Mouse (Mus musculus) kidney, postnatal 4 days (tissue): ENCODE measurements around the gene Lhpp.
"Not testable (repeated sequence)": the region's sequence is repeated elsewhere in the genome, so short reads cannot be mapped to it uniquely, and the experiment has no call there.

Experiments used
- DNase-seq, 2 experiments: peaks; one replicate each; pipeline ENCODE4 v3.0.0; 2021; ENCODE audit warnings: mixed read lengths in 2 of 2

The Lhpp gene

DNA sequence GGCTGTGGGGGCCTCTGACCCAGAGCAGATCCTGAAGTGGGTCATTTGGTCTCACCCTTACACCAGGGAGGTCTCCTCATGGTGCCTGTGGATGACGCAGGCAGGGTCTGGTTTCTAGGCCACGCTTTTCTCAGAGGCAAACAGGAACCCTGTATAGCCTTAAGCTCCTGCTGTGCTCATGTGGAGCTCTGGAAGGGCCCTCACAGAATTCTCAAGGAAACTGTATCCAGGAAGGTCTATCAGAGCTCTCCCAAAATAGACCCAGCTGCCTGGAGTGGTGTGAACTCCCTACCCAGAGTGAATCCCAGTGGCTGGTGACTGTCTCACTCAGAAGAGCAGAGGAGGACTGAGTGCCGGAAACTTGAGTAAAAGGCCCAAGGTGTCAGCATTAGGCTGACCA, 44.0 kb downstream of the Lhpp start:
- no peak for DNase-seq

DNA sequence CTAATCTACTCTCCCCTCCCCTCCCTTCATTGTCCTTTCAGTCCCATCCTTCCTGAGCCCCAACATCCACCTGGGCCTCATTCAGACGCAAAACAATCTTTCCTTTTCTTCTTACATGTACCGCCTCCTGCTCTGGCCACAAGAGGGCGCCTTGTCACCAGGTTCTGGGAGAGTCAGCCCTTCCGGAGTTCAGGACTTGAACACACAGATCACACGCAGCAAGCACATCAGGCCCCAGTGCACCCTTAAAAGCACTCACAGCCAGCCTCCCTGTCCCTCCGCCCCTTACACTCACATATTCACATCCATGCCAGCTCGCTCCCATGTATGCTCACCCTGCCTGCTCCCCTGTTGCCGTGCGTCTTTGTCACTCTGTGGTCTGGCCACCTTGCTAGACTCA, 45.6 kb downstream of the Lhpp start:
- DNase-seq: peak; percentile 95

DNA sequence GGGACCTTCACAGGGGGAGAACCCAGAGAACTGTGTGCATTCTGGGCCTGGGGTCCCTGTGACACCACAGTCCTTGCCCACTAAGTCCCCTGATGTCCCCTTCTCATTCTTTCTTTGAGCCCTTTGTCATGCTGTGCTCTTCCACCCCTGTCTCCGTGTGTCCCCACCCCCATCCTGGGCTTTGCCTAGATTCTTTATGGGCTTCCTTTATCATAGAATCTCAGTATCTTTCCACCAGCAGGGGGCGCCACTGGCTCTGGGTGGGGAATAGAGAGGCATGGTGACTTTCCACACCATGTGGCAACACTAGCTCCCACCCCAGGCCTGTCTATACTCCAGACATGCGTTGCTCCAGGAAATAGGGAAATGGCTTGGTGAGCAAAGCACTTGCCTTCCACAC, 46.1 kb downstream of the Lhpp start:
- peak; percentile 98 for DNase-seq

DNA sequence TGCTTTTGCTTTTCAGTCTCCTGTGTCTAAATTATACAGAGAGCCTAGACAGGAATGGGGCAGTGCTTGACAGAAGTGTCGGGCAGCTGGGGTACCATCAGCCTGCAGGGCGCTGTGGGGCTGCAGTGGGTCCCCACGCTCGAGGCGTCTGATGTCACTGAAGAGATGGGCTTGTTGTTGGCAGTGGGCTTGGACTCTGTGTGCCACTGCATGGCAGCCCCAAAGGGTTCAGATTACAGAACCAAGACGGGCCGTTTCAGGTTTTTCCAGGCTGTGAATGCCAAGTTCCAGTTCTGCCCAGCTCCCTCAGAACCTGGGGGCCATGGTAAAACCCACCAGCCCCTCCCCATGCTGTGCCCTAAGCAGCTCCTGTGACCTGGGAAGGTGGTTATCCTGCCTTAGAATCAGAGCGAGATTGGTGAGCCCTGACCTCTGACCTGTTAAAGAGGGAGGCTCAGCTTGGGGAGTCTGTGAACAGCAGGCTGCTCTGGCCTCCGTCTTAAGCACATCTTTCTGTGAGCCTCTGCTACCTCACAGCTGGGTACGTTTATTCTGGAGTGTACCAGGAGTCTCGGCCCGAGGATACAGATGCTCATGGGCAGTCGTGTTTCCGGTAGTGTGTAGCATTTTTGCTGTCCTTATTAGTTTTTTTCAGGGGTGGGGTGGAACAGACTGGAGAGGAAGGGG, 47.1 kb downstream of the Lhpp start:
- no peak for DNase-seq

DNA sequence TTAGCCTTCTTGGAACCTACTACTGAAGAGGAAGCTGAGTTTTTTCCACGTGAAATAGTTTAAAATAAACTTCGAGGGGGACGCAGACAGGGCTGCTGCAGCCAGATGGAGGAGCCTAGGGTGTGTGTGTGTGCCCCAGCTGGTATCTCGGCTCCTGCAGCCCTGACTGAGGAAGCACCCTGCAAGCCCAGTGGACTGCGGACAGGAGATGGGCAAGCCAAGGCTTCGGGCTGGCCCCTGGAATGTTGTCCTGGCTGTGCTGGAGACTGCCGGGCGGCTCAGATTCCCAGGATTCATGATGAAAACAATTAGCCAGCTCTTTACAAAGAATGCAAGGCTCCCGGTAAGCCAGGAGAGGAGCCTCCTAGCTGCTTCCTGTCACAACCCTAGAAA, 47.6 kb downstream of the Lhpp start:
- peak; percentile 51 to 66 for DNase-seq

DNA sequence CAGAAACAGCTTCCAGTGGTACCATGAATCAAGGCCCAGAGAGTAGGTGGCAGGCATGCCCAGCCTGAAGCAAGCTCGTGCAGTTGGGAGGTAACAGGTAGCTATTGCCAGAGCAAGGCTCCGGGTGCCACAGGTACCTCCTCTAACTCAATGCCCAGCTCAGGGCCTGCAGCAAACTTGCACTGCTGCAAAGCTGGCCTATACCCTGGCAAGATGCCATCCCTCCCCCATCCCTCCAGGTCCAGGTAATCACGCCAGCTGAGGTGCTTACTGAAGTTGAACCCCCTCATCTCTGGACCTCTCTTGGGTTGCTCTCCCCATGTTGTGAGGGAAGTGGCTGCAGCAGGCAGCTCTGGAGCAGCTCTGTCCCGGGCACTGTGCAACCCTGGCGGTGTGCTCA, 48.2 kb downstream of the Lhpp start:
- peak; percentile 44 to 66 for DNase-seq

DNA sequence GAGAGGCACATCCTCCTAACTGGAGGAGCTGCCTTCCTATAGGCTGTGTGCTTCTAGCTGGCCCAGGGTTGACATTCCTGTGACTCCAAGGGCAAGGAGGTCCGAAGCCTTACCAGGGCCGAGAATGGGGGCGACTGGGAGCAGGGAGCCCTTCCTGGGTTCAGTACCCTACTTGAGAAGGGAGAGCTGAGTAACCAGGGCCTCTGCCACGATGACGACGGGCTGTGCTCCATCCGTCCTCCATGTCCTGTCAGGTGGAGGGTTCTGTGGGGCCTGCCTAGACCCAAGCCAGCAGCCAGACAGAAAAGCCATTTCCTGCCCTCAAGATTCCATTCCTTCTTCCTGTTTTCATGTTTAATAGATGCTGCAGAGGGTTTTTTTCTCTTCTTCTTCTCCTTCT, 49.2 kb downstream of the Lhpp start:
- peak in 1 of 2 experiments; percentile 37 for DNase-seq

DNA sequence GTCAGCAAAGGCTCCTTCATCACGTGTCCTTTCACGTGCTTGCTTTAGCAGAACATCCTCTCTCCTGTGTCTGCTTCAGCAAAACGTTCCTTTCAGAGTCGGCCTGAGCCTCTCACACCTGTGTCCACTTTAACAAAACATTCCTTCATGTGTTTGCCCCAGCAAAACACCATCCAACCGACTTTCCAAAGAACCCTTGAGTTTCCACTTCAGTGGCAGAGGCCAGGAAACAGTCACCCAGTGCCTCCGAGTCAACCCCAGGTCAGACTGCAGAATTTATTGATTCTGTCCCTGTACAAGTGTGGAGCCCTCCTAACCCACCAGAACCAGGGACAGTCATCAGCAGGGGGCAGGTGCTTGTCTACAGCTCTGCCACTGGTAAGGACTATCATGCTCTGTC, 52.4 kb downstream of the Lhpp start:
- not testable (repeated sequence) for DNase-seq

DNA sequence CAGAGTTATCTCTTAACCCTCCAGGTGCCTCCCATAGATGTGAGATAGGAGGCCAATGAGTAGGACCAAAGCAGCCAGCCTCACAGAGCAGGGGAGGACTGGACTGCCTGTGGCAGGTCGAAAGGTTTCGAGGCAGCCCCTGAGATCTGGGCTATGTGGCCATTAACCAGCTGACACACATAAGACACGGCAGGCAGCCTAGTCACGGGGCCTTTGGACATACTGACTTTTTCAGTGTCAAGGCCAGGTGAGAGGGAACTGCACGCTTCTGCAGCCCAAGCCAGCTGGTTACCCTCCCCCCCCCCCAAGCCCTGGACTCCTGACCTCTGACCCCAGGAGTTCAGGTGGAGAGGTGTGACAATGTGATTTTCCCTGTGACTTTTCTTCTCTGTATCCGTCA, 54.4 kb downstream of the Lhpp start:
- no peak for DNase-seq

DNA sequence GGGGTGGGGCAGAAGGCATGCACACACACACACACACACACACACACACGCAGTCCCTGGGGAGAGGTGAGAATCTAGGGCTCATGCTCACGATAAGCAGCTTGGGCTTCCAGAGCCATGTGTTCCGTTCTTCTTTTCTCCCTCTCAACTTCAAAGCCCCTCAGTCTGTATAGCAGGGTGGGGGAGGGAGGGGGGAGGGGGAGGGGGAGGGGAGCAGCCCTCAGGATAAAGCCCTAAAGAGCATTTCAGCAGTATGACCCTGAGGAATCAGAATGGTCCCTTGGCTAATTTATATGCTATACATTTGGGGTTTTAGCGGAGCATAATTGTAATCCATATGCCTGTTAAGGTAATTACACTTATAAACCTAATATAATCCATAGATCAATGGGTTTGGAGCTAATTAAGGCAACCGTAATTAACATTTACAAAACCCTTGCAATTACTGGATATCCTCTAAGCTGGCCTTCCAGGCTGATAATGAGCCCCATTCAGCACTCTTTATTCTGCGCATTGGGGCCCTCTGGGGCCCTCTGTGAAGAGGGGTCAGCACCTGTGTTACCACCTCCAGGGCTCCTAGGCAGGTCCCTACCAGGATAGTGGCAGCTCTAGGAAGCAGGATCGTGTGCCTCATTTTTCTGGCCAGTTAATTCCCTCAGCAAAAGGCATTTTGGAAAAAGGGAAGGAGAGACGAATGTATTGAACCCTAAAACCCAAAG, 55.4 kb downstream of the Lhpp start:
- DNase-seq: no peak

DNA sequence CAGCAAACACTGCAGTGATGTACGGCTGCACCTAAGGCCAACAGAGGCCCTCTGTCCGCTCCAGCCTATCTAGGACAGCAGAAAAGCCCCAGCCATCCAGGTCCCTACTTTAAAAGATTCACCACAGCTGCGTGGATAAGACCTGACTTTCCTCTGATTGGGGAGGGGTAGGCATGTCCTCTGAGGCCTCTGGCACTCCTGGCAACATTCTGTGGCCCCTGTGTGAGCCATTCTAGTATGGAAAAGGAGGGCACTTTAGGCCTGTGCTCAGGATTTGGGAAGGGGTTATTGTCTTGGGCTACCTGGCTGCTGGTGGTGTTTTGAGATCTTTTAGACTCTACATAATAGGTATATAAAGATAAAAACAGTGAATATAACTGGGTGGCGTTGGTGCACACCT, 56.1 kb downstream of the Lhpp start:
- no peak for DNase-seq

DNA sequence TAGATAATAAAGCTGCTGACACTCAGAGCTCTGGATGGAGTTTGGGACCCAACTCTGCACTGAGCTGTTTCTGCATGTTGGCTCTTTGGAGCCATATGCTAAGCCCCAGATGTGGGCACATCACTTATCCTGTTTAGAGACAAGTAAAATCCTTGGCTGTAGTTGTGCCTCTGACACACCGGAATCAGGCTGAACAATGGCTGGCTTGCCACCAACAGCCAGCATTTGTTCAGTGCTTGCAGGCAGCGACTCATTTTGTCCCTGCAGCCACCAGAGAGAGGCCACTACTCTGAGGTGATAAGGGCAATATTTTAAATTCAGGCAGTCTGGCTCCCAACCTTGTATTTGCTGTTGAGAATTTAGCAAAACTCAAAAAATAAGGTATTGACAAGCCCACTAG, 58.2 kb downstream of the Lhpp start:
- DNase-seq: peak; percentile 42 to 62

DNA sequence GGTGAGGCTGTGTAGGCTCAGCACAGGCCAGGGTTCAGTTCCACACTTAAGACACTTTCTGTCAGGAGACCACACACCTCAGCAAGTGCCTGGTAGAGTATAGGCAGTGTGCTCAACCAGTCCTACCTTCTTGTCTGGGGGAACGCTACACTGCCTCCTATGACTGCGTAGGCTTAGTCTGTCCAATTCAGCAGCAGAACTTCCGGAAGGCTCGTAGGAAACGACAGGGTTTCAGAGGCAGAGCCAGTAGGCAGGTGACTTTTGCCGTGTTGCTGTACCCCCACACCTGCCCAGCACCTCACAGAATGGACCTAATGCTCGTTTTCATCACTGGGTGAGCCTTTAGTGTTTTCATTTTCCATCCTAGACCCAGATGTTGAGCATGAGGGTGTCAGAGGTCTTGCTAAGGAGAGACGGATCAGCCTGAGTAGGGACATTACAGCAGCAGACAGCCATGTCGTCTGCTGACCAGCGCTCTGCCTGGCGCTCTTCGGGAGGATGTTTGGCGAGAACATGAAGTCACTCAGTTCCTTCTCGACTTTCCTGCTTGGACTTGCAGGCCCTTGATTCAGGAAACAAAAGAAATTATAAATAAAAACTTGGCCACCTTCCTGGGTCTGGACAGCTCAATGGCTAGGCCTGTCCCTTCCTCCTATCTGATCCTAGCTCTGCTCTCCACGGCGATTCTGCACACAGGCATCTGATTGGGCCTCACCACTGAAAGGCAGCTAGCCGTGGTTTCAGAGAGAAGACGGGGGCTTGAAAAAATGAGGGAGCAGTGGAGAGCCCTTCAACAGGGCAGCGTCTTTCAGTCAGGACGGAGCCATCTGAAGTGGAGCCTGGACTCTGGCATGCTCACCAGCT, 59.8 kb downstream of the Lhpp start:
- peak in 1 of 2 experiments; percentile 39 for DNase-seq

DNA sequence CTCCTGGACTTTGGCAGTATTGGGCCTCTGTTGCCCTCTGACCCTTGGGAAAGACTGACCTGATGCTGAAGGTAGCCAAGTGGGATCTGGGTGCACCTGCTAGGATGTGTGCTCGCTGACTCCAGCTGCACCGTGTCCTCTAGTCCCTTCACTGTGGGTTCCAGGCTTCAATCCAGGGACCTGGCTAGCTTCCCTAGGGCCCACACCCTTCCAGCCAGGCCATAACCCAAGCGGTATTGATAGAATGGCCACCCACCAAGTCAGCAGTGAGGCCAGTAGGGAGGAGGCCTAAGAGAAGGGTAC, 60.4 kb downstream of the Lhpp start:
- peak in 1 of 2 experiments; percentile 48 for DNase-seq

DNA sequence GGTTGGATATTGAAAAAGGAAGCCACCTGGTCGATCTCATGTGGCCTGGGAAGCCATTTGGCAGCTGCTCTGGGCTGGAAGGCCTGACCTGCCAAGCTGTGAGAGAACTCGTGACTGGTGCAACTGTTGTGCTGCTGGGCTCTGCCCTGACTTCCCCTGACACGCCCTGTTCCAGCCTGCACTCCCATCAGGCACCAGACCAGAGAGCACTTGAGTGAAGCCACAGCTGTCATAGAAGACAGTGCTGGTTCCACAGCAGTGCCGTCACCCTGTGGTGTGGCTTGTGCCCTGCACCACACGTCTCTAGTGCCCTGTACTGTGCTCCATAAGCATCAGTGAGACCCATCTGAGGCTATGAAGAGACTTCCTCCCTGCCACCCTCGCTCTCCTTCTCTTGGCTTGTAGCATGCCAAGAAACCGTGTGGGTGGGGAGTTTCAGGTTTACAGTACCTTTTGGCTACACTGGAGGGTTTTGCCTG, 62.1 kb downstream of the Lhpp start:
- no peak for DNase-seq

DNA sequence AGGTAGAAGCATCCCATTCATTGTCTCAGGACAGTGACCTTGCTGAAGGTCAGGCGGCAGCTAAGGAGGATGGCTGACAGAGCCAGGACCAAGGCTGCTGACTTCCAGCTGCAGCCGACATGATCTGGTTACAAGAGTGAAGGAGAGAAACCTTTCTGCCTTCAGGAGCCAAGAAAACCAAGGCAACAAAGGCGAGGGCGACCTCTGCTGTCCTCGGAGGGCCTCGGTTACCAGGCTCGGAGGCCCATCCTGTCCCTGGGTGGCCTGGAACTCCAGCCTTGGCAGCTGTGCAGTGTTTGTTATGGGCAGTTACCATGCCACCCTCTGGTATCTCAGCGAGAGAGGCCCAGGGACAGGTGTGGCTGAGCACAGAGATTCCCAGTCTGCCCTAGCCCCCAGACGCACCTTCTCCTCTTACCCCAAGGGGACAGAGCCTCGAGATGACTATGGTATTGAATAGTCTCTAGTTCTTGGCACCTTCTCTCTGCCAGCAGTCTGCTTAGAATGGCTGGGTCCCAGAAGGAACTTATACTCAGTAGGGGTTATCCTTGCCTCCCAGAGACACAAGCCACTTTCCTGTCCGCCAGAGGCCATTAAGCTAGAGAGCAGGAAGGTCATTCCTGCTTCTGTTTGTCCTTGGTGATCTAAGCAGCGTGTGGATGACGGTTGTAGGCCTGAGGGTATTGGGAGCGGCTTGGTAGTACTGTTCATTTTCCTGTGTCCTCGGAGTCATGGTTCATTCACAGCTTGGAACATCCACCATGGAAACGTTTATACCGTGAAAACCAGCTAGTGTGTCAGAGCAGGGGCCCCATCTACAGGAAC, 63.7 kb downstream of the Lhpp start:
- DNase-seq: peak; percentile 60 to 69

DNA sequence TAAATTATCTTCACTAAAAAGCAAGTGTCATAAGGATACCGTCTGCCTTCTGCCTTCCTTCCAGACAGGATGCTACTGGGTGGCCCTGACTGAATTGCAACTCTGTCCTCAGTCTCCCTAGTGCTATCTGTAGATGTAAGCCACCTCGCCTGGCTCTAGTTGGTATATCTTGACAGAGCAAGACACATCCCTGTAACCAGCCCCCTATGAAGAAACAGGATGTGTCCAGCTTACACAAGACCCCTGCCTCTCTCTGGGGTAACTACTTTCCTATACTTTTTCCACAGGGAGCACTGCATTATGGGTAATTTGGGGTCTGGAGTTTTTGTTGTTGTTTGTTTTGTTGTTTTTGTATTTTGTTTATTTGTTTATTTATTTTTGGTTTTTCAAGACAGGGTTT, 65.5 kb downstream of the Lhpp start:
- no peak for DNase-seq

DNA sequence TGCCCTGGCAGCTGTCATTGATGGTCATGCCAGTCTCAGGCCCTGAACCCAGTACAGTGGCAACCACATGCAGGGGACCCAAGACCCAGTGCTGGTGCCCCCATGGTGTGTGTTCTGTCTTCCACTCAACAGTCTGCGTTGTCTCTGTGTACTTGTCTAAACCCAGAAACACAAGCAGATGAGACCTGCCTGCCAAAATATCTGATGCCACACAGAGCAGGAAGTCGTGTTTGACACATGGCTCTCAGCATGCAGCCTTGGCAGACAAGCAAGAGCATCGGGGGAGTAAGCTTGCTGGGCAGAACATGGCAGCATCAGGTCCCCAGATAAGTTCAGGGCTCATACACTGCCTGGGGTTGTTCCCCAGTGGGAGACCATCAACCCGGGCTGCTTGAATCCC, 68.7 kb downstream of the Lhpp start:
- DNase-seq: no peak

DNA sequence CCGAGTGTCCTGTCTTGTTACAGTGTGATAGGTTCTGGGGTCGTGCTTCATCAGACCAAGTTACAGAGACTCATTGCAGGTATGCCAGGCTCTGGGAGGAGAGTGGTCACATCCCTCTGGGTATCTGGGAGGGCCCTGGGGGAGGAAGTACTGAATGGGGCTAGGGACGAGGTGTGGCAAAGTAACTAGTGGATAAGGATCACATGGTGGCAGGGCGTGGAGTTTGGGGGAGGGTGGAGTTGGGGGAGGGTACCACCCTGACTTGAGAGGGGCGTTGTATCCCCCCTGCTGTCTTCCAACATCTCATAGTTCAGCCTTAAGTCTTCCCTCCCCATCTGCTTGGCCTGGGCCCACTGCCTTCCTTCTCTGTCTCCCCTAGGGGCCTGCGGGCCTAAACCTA, 69.1 kb downstream of the Lhpp start:
- no peak for DNase-seq

DNA sequence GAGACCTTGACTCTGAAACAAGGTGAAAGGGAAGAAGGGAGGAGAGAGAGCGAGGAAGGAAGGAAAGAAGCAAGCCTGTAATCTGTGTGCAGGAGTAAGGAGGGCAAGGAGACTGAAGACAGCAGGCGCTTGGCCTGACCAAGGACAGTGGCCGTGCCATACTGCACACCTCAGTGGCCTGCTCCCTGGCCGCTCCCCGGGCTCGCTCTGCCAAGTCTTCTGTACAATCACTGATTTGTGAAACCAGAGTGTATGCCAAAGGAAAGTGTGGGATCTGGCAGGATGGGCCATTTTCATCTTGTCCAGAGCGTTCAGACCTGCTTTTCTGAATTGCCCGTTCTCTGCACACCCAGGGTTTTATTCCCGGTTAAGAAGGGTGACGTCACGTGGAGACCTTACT, 70.9 kb downstream of the Lhpp start:
- no peak for DNase-seq

DNA sequence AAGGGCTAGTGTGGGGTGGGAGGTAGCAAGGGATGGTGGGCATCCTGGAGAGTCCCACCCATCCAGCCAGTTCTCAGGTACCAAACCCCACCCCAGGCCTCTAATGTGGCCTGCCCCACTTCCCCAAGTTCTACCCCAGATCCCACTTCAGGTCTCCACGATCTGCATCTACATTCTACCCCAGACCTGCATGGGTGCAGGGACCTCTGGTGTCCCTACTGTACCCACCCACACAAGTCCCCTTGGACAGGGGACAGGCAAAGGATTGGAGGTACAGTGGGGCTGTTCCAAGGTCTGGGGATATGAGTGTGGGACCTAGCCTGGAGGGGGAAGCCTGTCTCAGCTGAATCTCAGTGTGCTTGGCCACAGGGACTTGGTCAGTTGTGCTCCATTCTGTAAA, 71.4 kb downstream of the Lhpp start:
- DNase-seq: no peak

DNA sequence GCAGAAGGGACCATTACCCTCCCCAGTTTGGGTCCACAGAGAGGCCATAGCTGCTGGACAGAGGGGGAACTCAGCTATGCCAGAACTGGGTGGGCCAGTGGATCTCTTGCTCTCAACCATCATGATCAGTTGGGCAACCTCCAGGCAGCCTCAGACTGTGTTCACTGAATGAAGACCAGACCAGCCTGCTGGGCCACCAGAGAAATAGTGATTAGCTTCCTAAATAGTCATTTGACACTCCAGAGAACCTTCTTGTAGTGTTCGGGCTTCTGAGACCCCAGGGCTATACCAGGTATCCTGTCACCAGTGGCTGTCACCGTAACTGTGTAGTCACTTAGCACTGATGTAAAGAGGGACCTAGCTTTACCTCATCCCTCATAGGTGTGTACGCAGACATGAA, 71.9 kb downstream of the Lhpp start:
- no peak for DNase-seq

DNA sequence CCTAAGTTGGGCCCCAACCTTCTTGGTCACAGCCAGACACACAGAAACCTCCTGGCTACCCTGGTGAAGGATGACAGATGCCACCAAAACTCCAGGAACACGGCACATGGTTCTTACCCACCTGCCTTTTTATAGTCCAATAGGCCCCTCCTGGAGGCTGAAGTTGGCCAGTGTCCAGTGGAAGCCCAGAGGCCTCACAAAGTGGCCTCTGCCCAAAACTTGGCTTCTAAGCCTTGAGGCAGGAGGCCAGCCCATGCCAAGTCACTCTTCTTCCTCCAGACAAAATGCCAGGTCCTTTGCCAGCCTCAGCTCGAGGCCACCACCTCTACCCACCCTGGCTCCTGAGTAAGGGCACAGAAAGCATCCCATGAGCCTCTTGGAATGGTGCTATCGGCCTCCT, 72.5 kb downstream of the Lhpp start:
- no peak for DNase-seq
